Mouse (Mus musculus) liver, embryonic 14.5 days (tissue): ENCODE results near the gene Apbb1ip. TPM values are rescaled to one million over a fixed set of nuclear protein-coding genes. Genes with fewer than 3 reads are reported as not detected.
A peak's percentile ranks its signal among the peaks of the same experiment; 100 is the strongest.

ENCODE experiments used
- ATAC-seq: fragments of 200-750 bp; cut with Nextera tagmentation; 2 replicates; pipeline ENCODE4 v1.8.0; 2017; ENCODE audit warnings: moderate number of reproducible peaks, mild to moderate bottlenecking, moderate library complexity; ENCODE audit not compliant: insufficient read depth
- DNase-seq, 3 experiments: peaks; one replicate each; pipeline ENCODE4 v3.0.0-alpha.2; 2012 to 2013; ENCODE audit warnings: low read depth in 3 of 3, low spot score in 3 of 3
- H3K27ac ChIP-seq: fragments of 300-500 bp; sonication (generic); 2 replicates; pipeline ENCODE4 v1.5.1; 2014; ENCODE audit warnings: moderate library complexity, mild to moderate bottlenecking, control low read depth, inconsistent platforms
- H3K27me3 ChIP-seq: fragments of 300-500 bp; sonication (generic); 2 replicates; pipeline ENCODE4 v1.6.1; 2014; ENCODE audit warnings: mild to moderate bottlenecking, low read length, moderate library complexity; ENCODE audit not compliant: control insufficient read depth, insufficient read depth
- H3K36me3 ChIP-seq: fragments of 300-500 bp; sonication (generic); replicated peaks from 2 replicates; pipeline ENCODE4 v1.6.1; 2014; ENCODE audit warnings: low read depth; ENCODE audit not compliant: control insufficient read depth, insufficient read depth
- H3K4me1 ChIP-seq, 2 experiments: fragments of 200-500 bp in 1 of 2; fragments of 300-500 bp in 1 of 2; sonication (generic) in 1 of 2; replicated peaks; 2 replicates each; pipeline ENCODE4 v1.6.1; 2012 to 2014; ENCODE audit warnings: antibody characterized with exemption in 1 of 2, inconsistent platforms in 1 of 2, low read length in 1 of 2; ENCODE audit not compliant: control insufficient read depth in 2 of 2, insufficient read depth in 2 of 2
- H3K4me2 ChIP-seq: fragments of 300-500 bp; sonication (generic); 2 replicates; pipeline ENCODE4 v1.6.1; 2014; ENCODE audit warnings: low read depth, mild to moderate bottlenecking, control low read depth, moderate library complexity
- H3K4me3 ChIP-seq, 2 experiments: fragments of 200-500 bp in 1 of 2; fragments of 300-500 bp in 1 of 2; sonication (generic) in 1 of 2; 2 replicates each; pipeline ENCODE4 v1.5.1; 2012 to 2014; ENCODE audit warnings: low read depth in 2 of 2, low read length in 2 of 2, mild to moderate bottlenecking in 2 of 2, control low read depth in 1 of 2, inconsistent platforms in 1 of 2, moderate library complexity in 1 of 2; ENCODE audit not compliant: insufficient read depth in 1 of 2
- H3K9ac ChIP-seq: fragments of 300-500 bp; sonication (generic); replicated peaks from 2 replicates; pipeline ENCODE4 v1.6.1; 2014; ENCODE audit warnings: mild to moderate bottlenecking, control low read depth, moderate library complexity
- H3K9me3 ChIP-seq: fragments of 300-500 bp; sonication (generic); 2 replicates; pipeline ENCODE4 v1.6.1; 2016; ENCODE audit warnings: low read length, mixed read lengths; ENCODE audit not compliant: control insufficient read depth
- CTCF ChIP-seq: IDR thresholded peaks from 2 replicates; pipeline ENCODE4 v1.5.1; 2016; ENCODE audit warnings: antibody characterized with exemption, low read depth, control low read depth
- EP300 ChIP-seq: IDR thresholded peaks from 2 replicates; pipeline ENCODE4 v1.6.1; 2016; ENCODE audit warnings: antibody characterized with exemption, low read depth
- WGBS: fragments of 180-500 bp; shearing (Covaris S2); extraction: QIAGEN DNeasy Blood & Tissue Kit; methylation state at CpG from one replicate; pipeline ENCODE4 v1.1.7; 2014; ENCODE audit not compliant: insufficient replicate concordance; 5-methylcytosine and 5-hydroxymethylcytosine counted together
- polyA plus RNA-seq, 2 experiments: library from polyadenylated mRNA; depleted of rRNA in 1 of 2; stranded (reverse) in 1 of 2; unstranded in 1 of 2; fragments of >200 nt; fragmentation: Nextera tagmentation in 1 of 2; extraction: Ambion mirVana in 1 of 2; gene quantifications; 2 replicates each; pipeline versions ENCODE4 v1.2.1 to v1.2.3; 2012 to 2014

Apbb1ip gene
- polyA plus RNA-seq, 2 experiments = 7.3 to 10.6 TPM

DNA sequence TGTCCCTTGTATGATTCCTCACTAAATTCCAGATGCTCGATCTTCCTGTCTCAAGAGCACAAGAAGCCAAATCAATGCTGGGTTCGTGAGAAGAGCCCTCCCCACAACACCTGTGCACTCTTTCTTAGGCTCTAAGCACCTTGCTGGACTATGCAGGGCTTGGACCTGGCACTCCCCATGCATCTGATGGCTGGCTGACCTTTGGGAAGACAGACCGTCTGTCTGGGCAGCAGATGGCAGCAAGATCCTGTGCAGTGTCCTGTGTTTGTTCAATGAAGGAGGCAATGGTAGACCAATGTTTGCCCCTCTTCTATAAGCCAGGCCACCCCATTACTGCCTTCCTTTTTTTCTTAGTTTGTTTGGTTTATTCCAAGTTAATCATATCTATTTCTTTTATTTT lies 32.7 kb upstream of the Apbb1ip start:
- Histone ChIP-seq H3K4me3 (no peak overlapping the region), H3K4me1 (no peaks in the 10 kb centered on the region), H3K9ac (no peak overlapping the region), H3K4me2 (no peak overlapping the region), H3K9me3 (no peaks in the 10 kb centered on the region), H3K27ac (no peak overlapping the region), H3K36me3 (no peaks in the 10 kb centered on the region), H3K27me3 (no peaks in the 10 kb centered on the region; the same call in 1 of the 2 replicates)
- no peak for ATAC-seq
- 36% methylated on average over 3 of the region's 3 CpGs for WGBS
- TF ChIP-seq CTCF = peak; percentile 55; the same call in 1 of the 2 replicates
- no peak for TF ChIP-seq EP300
- no peak for DNase-seq

DNA sequence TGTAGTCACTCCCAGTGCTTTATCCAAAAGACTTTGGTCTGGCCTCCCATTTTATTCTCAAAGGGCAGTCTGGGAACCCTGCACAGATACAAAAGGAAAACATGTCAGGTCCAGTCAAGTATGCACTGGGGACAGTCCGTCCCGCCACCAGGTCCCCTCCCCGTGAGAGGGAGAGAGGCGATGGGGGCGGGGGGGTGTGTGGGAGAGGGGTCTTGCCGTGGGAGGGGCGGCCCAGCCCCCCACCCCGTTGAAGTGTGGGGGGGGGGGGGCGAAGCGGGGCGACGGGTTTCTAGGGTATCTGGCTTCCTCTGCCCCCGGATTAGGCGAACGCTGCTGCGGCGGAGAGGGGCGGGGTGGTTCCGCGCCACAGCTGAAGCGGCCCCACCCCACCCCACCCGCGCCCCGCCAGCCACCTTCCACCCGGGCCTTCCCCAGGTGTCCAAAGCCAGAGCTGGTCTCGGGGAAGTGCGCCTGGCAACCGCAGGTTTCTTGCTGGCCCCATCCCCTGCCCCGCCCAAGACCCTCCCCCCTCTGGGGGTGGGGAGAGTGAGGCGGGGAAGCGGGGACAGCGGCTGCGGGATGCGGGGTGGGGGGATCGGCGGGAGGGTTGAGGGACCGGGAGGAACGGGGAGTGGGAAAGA lies 29.7 kb upstream of the Apbb1ip start:
- 1% methylated on average over 36 of the region's 38 CpGs for WGBS
- Histone ChIP-seq H3K36me3 (no peaks in the 10 kb centered on the region), H3K4me2 (no peak overlapping the region), H3K27me3 (no peaks in the 10 kb centered on the region; the same call in 1 of the 2 replicates), H3K27ac (no peak overlapping the region), H3K4me1 (no peaks in the 10 kb centered on the region), H3K9ac (no peak overlapping the region), H3K9me3 (no peaks in the 10 kb centered on the region), H3K4me3 (peak overlapping the region in 1 of 2 experiments; percentile 4; a peak in 1 of 4 replicates)
- ATAC-seq (no peak), DNase-seq (no peak)
- no peak for TF ChIP-seq EP300
- no peak for TF ChIP-seq CTCF

DNA sequence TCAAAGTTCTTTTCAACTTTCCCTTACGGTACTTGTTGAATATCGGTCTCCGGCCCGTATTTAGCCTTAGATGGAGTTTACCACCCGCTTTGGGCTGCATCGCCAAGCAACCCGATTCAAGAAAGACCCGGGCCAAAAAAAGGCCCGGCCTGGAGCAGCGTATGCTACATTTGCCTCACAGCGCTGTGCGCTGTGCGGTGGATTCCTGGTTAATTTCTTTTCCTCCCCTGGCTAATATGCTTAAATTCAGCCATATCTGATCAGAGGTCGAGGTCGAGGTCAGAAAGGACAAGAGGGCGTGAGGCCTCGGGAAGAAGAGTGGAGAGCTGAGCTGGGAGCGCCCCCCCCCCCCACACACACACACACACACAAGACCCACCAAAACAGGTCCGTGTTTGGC lies 29.0 kb upstream of the Apbb1ip start:
- ATAC-seq (no peak), DNase-seq (peak in 2 of 3 experiments; percentile 26 to 47)
- no peak for TF ChIP-seq EP300
- TF ChIP-seq CTCF = no peak
- Histone ChIP-seq H3K9me3 (no peaks in the 10 kb centered on the region), H3K4me1 (no peaks in the 10 kb centered on the region), H3K4me3 (no peak overlapping the region), H3K4me2 (no peak overlapping the region), H3K9ac (no peak overlapping the region), H3K27ac (no peak overlapping the region), H3K36me3 (no peaks in the 10 kb centered on the region), H3K27me3 (no peaks in the 10 kb centered on the region; the same call in 1 of the 2 replicates)
- 8% methylated on average over 19 of the region's 19 CpGs for WGBS

DNA sequence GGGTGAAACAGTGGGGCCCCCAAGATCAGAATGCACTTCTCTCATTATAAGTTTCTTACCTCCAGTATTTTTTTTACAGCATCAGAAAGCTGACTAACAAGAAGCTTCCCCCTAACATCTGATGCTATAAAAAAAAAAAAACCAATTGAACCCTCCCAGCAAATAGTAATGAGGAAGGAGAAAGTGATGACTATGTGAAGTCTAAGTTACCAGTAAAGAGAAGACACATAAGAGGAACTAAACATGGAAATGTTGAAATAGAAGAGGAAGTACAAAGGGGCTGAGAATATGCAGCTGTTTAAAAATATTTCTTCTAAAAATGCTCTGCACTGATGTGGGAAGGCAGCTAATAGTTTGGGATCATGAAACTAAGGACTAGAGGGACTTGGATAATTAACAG lies 27.1 kb upstream of the Apbb1ip start:
- H3K27ac ChIP-seq = no peak overlapping the region
- TF ChIP-seq CTCF = no peak
- TF ChIP-seq EP300 = no peak

DNA sequence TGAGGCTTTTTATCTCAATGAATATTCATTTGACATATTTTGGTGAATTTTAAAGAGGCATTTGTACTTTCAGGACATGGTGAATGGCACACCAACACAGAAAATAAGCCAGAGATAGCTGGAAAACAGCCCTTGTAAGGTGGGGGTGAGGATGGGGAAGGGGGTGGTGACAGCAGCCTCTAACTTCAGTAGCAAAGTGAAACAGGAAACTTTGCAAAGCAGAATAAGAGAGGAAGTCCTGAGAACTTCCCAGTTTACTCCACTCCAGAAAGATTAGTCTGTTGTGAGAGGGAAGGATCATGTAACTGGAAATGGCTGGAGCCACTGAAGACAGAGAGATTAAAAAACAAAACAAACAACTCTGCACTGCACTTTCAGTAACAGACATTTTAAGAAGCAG lies 26.0 kb upstream of the Apbb1ip start:
- TF ChIP-seq EP300 (no peak), CTCF (no peak)
- ATAC-seq (no peak), DNase-seq (no peak)
- Histone ChIP-seq H3K27ac (no peak overlapping the region), H3K9ac (no peak overlapping the region), H3K4me2 (no peak overlapping the region), H3K9me3 (no peaks in the 10 kb centered on the region), H3K4me1 (no peaks in the 10 kb centered on the region), H3K36me3 (no peaks in the 10 kb centered on the region), H3K27me3 (no peaks in the 10 kb centered on the region; the same call in 1 of the 2 replicates), H3K4me3 (no peak overlapping the region)

More for the DNA sequence above, 27.1 kb upstream of the Apbb1ip start:
- Histone ChIP-seq H3K9me3 (no peaks in the 10 kb centered on the region), H3K4me2 (no peak overlapping the region), H3K4me3 (no peak overlapping the region), H3K4me1 (no peaks in the 10 kb centered on the region), H3K9ac (no peak overlapping the region), H3K36me3 (no peaks in the 10 kb centered on the region), H3K27me3 (no peaks in the 10 kb centered on the region; the same call in 1 of the 2 replicates)
- DNase-seq = no peak
- ATAC-seq = no peak
